Mouse (Mus musculus) thymus, adult 2 months (tissue): ENCODE data around the gene Fam173a.

ENCODE experiments used
- CTCF ChIP-seq: fragments of 200-500 bp; IDR thresholded peaks from 2 replicates; pipeline ENCODE4 v1.5.1; 2012; ENCODE audit warnings: mild to moderate bottlenecking, control low read depth, low read length, moderate library complexity, borderline replicate concordance; ENCODE audit not compliant: control insufficient read depth, poor library complexity, insufficient read depth; ENCODE audit errors: extremely low read depth
- POLR2A ChIP-seq: fragments of 200-500 bp; IDR thresholded peaks from 2 replicates; pipeline ENCODE4 v1.6.1; 2012; ENCODE audit warnings: mild to moderate bottlenecking, low read length, control low read depth, moderate library complexity; ENCODE audit not compliant: control insufficient read depth, poor library complexity, insufficient read depth; ENCODE audit errors: extremely low read depth

GRCm38 (mm10) chr17:25835816-25836215 lies 43.1 kb upstream of the Fam173a start:
- TF ChIP-seq CTCF (no peak), POLR2A (no peak)
